Mouse (Mus musculus) brain, embryonic 14.5 days (tissue): ENCODE results near the gene Stk40.

ENCODE experiments used
- CTCF ChIP-seq: fragments of 200-500 bp; IDR thresholded peaks from 2 replicates; pipeline ENCODE4 v1.5.1; 2012; ENCODE audit warnings: inconsistent platforms, mild to moderate bottlenecking, moderate library complexity, borderline replicate concordance; ENCODE audit not compliant: insufficient read depth, insufficient read length; ENCODE audit errors: extremely low read depth
- POLR2A ChIP-seq: fragments of 200-500 bp; IDR thresholded peaks from 2 replicates; pipeline ENCODE4 v1.6.1; 2012; ENCODE audit warnings: mild to moderate bottlenecking, inconsistent platforms, borderline replicate concordance; ENCODE audit not compliant: poor library complexity, insufficient read depth, insufficient read length, severe bottlenecking; ENCODE audit errors: extremely low read depth

DNA sequence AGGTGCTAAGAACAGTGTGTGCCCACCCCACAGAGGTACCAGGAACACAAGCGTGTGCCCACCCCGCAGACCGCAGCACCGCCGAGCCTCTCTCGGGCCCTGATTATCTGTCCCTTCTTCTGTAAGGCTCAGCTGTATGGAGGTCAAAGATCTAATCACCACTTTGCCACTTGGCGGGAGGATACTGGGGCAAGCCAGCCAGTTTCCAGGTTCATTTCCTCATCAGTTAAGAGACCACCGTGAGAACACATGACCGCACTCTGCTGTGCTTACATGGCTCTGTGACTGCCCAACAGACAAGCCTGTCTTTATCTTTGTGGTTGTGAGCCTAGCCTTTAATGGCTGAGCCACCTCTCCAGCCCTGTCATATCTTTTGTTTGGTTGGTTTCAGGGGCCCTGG, 20.7 kb upstream of the Stk40 start:
- no peak for TF ChIP-seq POLR2A
- TF ChIP-seq CTCF, result no peak
